20 mouse cellular contexts compared by ENCODE assay signal in genomic region chr10:87534172-87534571, GRCm38 (mm10). TPM values are rescaled to one million over a fixed set of nuclear protein-coding genes. Genes with fewer than 3 reads are reported as not detected.
"Had no signal": no experiment of that assay in that cellular context is flagged by ENCODE, and none has a peak within 500 bp of the region (broad histone marks: within the 10 kb centered on the region; RNA-seq: fewer than 3 reads in every experiment).

No protein-coding gene starts in this region.

- H3K36me3 ChIP-seq: liver, embryonic 15.5 days; lung, embryonic 15.5 days; midbrain, embryonic 10.5 days; midbrain, embryonic 12.5 days; midbrain, embryonic 15.5 days; neural tube, embryonic 12.5 days; stomach, embryonic 15.5 days had no signal

- ATAC-seq: lung, postnatal 0 days; midbrain, embryonic 15.5 days had no signal

- H3K4me1 ChIP-seq: lung, embryonic 15.5 days; midbrain, embryonic 10.5 days; midbrain, embryonic 12.5 days; midbrain, embryonic 15.5 days; neural tube, embryonic 12.5 days; stomach, embryonic 15.5 days had no signal

- H3K4me3 ChIP-seq: liver, embryonic 15.5 days; lung, embryonic 15.5 days; midbrain, embryonic 10.5 days; midbrain, embryonic 12.5 days; midbrain, embryonic 15.5 days; neural tube, embryonic 12.5 days; stomach, embryonic 15.5 days had no signal

- H3K4me2 ChIP-seq: liver, embryonic 15.5 days; lung, embryonic 15.5 days; midbrain, embryonic 12.5 days; midbrain, embryonic 15.5 days; neural tube, embryonic 12.5 days; stomach, embryonic 15.5 days had no signal

- H3K9me3 ChIP-seq: liver, embryonic 15.5 days; lung, embryonic 15.5 days; midbrain, embryonic 10.5 days; midbrain, embryonic 12.5 days; midbrain, embryonic 15.5 days; neural tube, embryonic 12.5 days; stomach, embryonic 15.5 days had no signal

- H3K27me3 ChIP-seq: liver, embryonic 15.5 days; lung, embryonic 15.5 days; midbrain, embryonic 12.5 days; midbrain, embryonic 15.5 days; neural tube, embryonic 12.5 days; stomach, embryonic 15.5 days had no signal

- H3K9ac ChIP-seq: liver, embryonic 15.5 days; lung, embryonic 15.5 days; midbrain, embryonic 12.5 days; midbrain, embryonic 15.5 days; neural tube, embryonic 12.5 days; stomach, embryonic 15.5 days had no signal

- DNase-seq: lung, adult 2 months; lung, postnatal 14 days; lung, postnatal 36 days; right cerebral cortex, postnatal 14 days; thymus, adult 2 months; thymus, postnatal 25 days; thymus, postnatal 4 days had no signal

- H3K27ac ChIP-seq: liver, embryonic 15.5 days; lung, embryonic 15.5 days; midbrain, embryonic 10.5 days; midbrain, embryonic 12.5 days; midbrain, embryonic 15.5 days; neural tube, embryonic 12.5 days; stomach, embryonic 15.5 days; stomach, postnatal 0 days had no signal

RNA-seq across cellular contexts. Expression of gene Pah, which starts 12.6 kb away (rescaled TPM):
- polyA plus RNA-seq: lung, postnatal 0 days; midbrain, embryonic 12.5 days; midbrain, embryonic 15.5 days; neural tube, embryonic 14.5 days; urinary bladder, adult 2 months had no signal

RNA-seq across cellular contexts. Expression of gene Ascl1, which starts 40.7 kb away (rescaled TPM):
- polyA plus RNA-seq: spleen, adult 2 months; testis, adult 2 months had no signal
